Mouse (Mus musculus): ENCODE data around the gene Cacna2d1. TPM values are rescaled to one million over a fixed set of nuclear protein-coding genes. Genes with fewer than 3 reads are reported as not detected.

The Cacna2d1 gene
- polyA plus RNA-seq, 1 experiment from 2014 or later, result 20.2 TPM

- H3K9me3 ChIP-seq (ENCODE audit: control insufficient read depth, low read length), result no peaks in the 10 kb centered on the region
- H3K9ac ChIP-seq (ENCODE audit: low read length), result no peak overlapping the region
- H3K27ac ChIP-seq (ENCODE audit: low read depth, low read length), result no peak overlapping the region
- ATAC-seq (ENCODE audit: insufficient read depth, low FRiP score, low TSS enrichment), result no peak
- H3K27me3 ChIP-seq (ENCODE audit: control insufficient read depth, insufficient read depth, low read length), result no peaks in the 10 kb centered on the region
- 76% methylated on average over 4 of the region's 4 CpGs for WGBS
- H3K4me2 ChIP-seq (ENCODE audit: low read depth), result no peak overlapping the region
- DNase-seq (ENCODE audit: low spot score), result no peak
- H3K4me3 ChIP-seq (ENCODE audit: low read depth, low read length), result no peak overlapping the region
- no peaks in the 10 kb centered on the region for H3K36me3 ChIP-seq (ENCODE audit: control insufficient read depth, insufficient read depth, low read length)
- H3K4me1 ChIP-seq (ENCODE audit: control insufficient read depth, insufficient read depth, low read length), result no peaks in the 10 kb centered on the region
These were observed 160.9 kb downstream of the Cacna2d1 start for GRCm38 (mm10) chr5:16095345-16095744.

GRCm38 (mm10) chr5:16098766-16099165, 164.3 kb downstream of the Cacna2d1 start:
- 84% methylated on average over 2 of the region's 2 CpGs for whole genome bisulfite sequencing
- no peak overlapping the region for H3K9ac ChIP-seq (ENCODE audit: low read length)

GRCm38 (mm10) chr5:16101820-16102219, 167.3 kb downstream of the Cacna2d1 start:
- Histone ChIP-seq H3K9ac (ENCODE audit: low read length) (no peak overlapping the region), H3K4me3 (ENCODE audit: low read depth, low read length) (no peak overlapping the region), H3K27me3 (ENCODE audit: control insufficient read depth, insufficient read depth, low read length) (no peaks in the 10 kb centered on the region), H3K4me1 (ENCODE audit: control insufficient read depth, insufficient read depth, low read length) (no peaks in the 10 kb centered on the region), H3K4me2 (ENCODE audit: low read depth) (no peak overlapping the region), H3K9me3 (ENCODE audit: control insufficient read depth, low read length) (no peaks in the 10 kb centered on the region), H3K27ac (ENCODE audit: low read depth, low read length) (no peak overlapping the region), H3K36me3 (ENCODE audit: control insufficient read depth, insufficient read depth, low read length) (no peaks in the 10 kb centered on the region)
- no peak for ATAC-seq (ENCODE audit: insufficient read depth, low FRiP score, low TSS enrichment)
- DNase-seq (ENCODE audit: low spot score), result no peak
- 95% methylated on average over 1 of the region's 1 CpGs for WGBS

More at GRCm38 (mm10) chr5:16098766-16099165, 164.3 kb downstream of the Cacna2d1 start:
- Histone ChIP-seq H3K27ac (ENCODE audit: low read depth, low read length) (no peak overlapping the region), H3K9me3 (ENCODE audit: control insufficient read depth, low read length) (no peaks in the 10 kb centered on the region), H3K27me3 (ENCODE audit: control insufficient read depth, insufficient read depth, low read length) (no peaks in the 10 kb centered on the region), H3K4me3 (ENCODE audit: low read depth, low read length) (no peak overlapping the region), H3K36me3 (ENCODE audit: control insufficient read depth, insufficient read depth, low read length) (no peaks in the 10 kb centered on the region), H3K4me1 (ENCODE audit: control insufficient read depth, insufficient read depth, low read length) (no peaks in the 10 kb centered on the region), H3K4me2 (ENCODE audit: low read depth) (no peak overlapping the region)
- ATAC-seq (ENCODE audit: insufficient read depth, low FRiP score, low TSS enrichment) (no peak), DNase-seq (ENCODE audit: low spot score) (no peak)

GRCm38 (mm10) chr5:16105701-16106100, 171.2 kb downstream of the Cacna2d1 start:
- Histone ChIP-seq H3K9me3 (ENCODE audit: control insufficient read depth, low read length) (no peaks in the 10 kb centered on the region), H3K36me3 (ENCODE audit: control insufficient read depth, insufficient read depth, low read length) (no peaks in the 10 kb centered on the region), H3K9ac (ENCODE audit: low read length) (no peak overlapping the region), H3K4me1 (ENCODE audit: control insufficient read depth, insufficient read depth, low read length) (no peaks in the 10 kb centered on the region), H3K4me3 (ENCODE audit: low read depth, low read length) (no peak overlapping the region), H3K4me2 (ENCODE audit: low read depth) (no peak overlapping the region), H3K27me3 (ENCODE audit: control insufficient read depth, insufficient read depth, low read length) (no peaks in the 10 kb centered on the region), H3K27ac (ENCODE audit: low read depth, low read length) (no peak overlapping the region)
- no peak for DNase-seq (ENCODE audit: low spot score)
- 90% methylated on average over 2 of the region's 2 CpGs for WGBS
- no peak for ATAC-seq (ENCODE audit: insufficient read depth, low FRiP score, low TSS enrichment)

DNA sequence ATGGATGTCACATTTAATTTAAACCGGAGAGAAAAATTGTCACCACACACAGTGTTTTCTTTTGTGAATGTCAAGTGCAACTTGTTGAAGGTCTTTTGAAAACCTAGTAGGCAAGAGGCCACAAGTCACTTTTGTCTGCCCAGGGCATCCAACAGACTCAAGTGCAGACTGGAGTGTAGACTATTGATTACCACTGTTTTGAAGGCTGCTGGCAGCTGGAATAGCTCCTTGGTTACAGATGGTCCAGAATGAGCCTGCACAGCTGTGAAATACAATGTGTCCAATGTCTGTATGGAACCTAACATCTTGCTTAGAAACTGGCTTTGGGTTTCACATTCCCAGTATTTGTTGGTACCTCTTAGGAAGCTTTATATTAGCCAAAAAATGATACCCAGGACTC, 176.2 kb downstream of the Cacna2d1 start:
- no peaks in the 10 kb centered on the region for H3K36me3 ChIP-seq (ENCODE audit: control insufficient read depth, insufficient read depth, low read length)
- no peak overlapping the region for H3K4me2 ChIP-seq (ENCODE audit: low read depth)
- no peak overlapping the region for H3K27ac ChIP-seq (ENCODE audit: low read depth, low read length)
- H3K4me3 ChIP-seq (ENCODE audit: low read depth, low read length), result no peak overlapping the region
- H3K9ac ChIP-seq (ENCODE audit: low read length), result no peak overlapping the region
- WGBS, result 85% methylated on average over 1 of the region's 1 CpGs
- DNase-seq (ENCODE audit: low spot score) (no peak), ATAC-seq (ENCODE audit: insufficient read depth, low FRiP score, low TSS enrichment) (no peak)
- no peaks in the 10 kb centered on the region for H3K9me3 ChIP-seq (ENCODE audit: control insufficient read depth, low read length)
- no peaks in the 10 kb centered on the region for H3K27me3 ChIP-seq (ENCODE audit: control insufficient read depth, insufficient read depth, low read length)
- H3K4me1 ChIP-seq (ENCODE audit: control insufficient read depth, insufficient read depth, low read length), result no peaks in the 10 kb centered on the region

GRCm38 (mm10) chr5:16113879-16114278, 179.4 kb downstream of the Cacna2d1 start:
- H3K27ac ChIP-seq (ENCODE audit: low read depth, low read length), result no peak overlapping the region
- H3K36me3 ChIP-seq (ENCODE audit: control insufficient read depth, insufficient read depth, low read length), result no peaks in the 10 kb centered on the region
- no peak overlapping the region for H3K4me3 ChIP-seq (ENCODE audit: low read depth, low read length)
- WGBS, result 80% methylated on average over 1 of the region's 1 CpGs
- no peaks in the 10 kb centered on the region for H3K9me3 ChIP-seq (ENCODE audit: control insufficient read depth, low read length)
- H3K27me3 ChIP-seq (ENCODE audit: control insufficient read depth, insufficient read depth, low read length), result no peaks in the 10 kb centered on the region
- DNase-seq (ENCODE audit: low spot score) (no peak), ATAC-seq (ENCODE audit: insufficient read depth, low FRiP score, low TSS enrichment) (no peak)
- no peaks in the 10 kb centered on the region for H3K4me1 ChIP-seq (ENCODE audit: control insufficient read depth, insufficient read depth, low read length)
- H3K4me2 ChIP-seq (ENCODE audit: low read depth), result no peak overlapping the region
- no peak overlapping the region for H3K9ac ChIP-seq (ENCODE audit: low read length)

DNA sequence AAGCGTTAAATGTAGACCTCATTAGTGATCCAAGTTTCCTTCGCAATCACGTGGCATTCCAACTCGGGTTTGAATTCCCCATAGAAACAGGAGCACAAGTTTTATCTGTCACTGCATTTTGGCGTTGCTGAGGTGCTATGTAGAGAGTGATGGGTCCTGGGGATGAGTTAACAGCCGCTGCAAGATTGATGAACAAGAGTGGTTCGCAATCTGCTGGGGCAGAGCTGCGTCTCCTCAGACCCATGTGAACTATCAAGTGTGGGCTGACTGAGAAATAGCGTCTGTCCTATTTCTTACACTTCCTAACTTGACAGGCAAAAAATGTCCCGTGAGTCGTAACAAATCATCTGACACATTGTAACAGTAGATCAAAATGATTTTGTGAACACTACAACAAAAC, 186.8 kb downstream of the Cacna2d1 start:
- no peaks in the 10 kb centered on the region for H3K9me3 ChIP-seq (ENCODE audit: control insufficient read depth, low read length)
- H3K4me1 ChIP-seq (ENCODE audit: control insufficient read depth, insufficient read depth, low read length), result no peaks in the 10 kb centered on the region
- ATAC-seq (ENCODE audit: insufficient read depth, low FRiP score, low TSS enrichment) (no peak), DNase-seq (ENCODE audit: low spot score) (no peak)
- H3K27me3 ChIP-seq (ENCODE audit: control insufficient read depth, insufficient read depth, low read length), result no peaks in the 10 kb centered on the region
- no peak overlapping the region for H3K27ac ChIP-seq (ENCODE audit: low read depth, low read length)
- no peak overlapping the region for H3K4me2 ChIP-seq (ENCODE audit: low read depth)
- 81% methylated on average over 11 of the region's 11 CpGs for WGBS
- no peak overlapping the region for H3K4me3 ChIP-seq (ENCODE audit: low read depth, low read length)
- H3K9ac ChIP-seq (ENCODE audit: low read length), result no peak overlapping the region
- H3K36me3 ChIP-seq (ENCODE audit: control insufficient read depth, insufficient read depth, low read length), result no peaks in the 10 kb centered on the region

GRCm38 (mm10) chr5:16122110-16122509, 187.6 kb downstream of the Cacna2d1 start:
- H3K9ac ChIP-seq (ENCODE audit: low read length), result no peak overlapping the region
- ATAC-seq (ENCODE audit: insufficient read depth, low FRiP score, low TSS enrichment), result no peak
- H3K4me1 ChIP-seq (ENCODE audit: control insufficient read depth, insufficient read depth, low read length), result no peaks in the 10 kb centered on the region
- H3K36me3 ChIP-seq (ENCODE audit: control insufficient read depth, insufficient read depth, low read length), result no peaks in the 10 kb centered on the region
- no peak overlapping the region for H3K27ac ChIP-seq (ENCODE audit: low read depth, low read length)
- H3K9me3 ChIP-seq (ENCODE audit: control insufficient read depth, low read length), result no peaks in the 10 kb centered on the region
- 94% methylated on average over 6 of the region's 6 CpGs for whole genome bisulfite sequencing
- no peak for DNase-seq (ENCODE audit: low spot score)
- no peak overlapping the region for H3K4me3 ChIP-seq (ENCODE audit: low read depth, low read length)
- no peaks in the 10 kb centered on the region for H3K27me3 ChIP-seq (ENCODE audit: control insufficient read depth, insufficient read depth, low read length)
- no peak overlapping the region for H3K4me2 ChIP-seq (ENCODE audit: low read depth)

DNA sequence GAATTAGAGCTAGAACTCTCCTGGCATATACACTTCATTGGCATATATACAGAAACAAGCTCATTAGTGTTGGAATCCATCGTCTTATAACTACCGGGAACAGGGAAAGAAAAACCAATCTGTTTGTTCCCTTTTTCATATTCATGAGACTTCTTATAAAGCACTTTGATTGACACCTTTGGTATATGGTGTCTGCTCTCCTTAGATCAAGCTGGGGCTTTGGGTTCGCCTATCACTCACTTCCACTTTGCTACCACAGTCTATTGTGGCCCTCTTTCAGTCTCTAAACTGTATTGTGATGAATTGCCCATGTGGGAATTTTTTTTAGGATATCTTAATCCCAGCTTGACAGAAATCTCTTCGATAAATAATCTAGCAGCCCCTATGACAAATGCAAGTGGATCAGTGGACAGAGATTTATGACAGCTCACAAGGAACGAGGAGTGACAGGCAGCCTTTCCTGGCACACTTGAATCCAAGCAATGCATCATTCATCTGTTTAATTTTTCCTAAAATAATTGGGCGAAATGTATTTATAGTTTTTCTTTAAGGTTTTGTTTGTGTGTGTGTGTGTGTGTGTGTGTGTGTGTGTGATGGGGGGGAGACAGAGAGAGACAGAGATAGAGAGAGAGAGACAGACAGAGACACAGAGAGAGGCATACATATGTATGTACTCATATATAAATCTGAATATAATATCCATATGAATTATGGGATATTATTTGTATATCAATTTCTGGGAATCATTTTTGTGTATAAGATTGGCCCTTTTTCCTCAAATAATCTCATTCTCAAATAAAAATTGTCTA, 200.0 kb downstream of the Cacna2d1 start:
- H3K4me2 ChIP-seq (ENCODE audit: low read depth), result no peak overlapping the region
- DNase-seq (ENCODE audit: low spot score) (no peak), ATAC-seq (ENCODE audit: insufficient read depth, low FRiP score, low TSS enrichment) (no peak)
- H3K4me1 ChIP-seq (ENCODE audit: control insufficient read depth, insufficient read depth, low read length), result no peaks in the 10 kb centered on the region
- no peaks in the 10 kb centered on the region for H3K36me3 ChIP-seq (ENCODE audit: control insufficient read depth, insufficient read depth, low read length)
- H3K27me3 ChIP-seq (ENCODE audit: control insufficient read depth, insufficient read depth, low read length), result no peaks in the 10 kb centered on the region
- H3K9me3 ChIP-seq (ENCODE audit: control insufficient read depth, low read length), result no peaks in the 10 kb centered on the region
- H3K27ac ChIP-seq (ENCODE audit: low read depth, low read length), result no peak overlapping the region
- 73% methylated on average over 6 of the region's 6 CpGs for WGBS
- H3K4me3 ChIP-seq (ENCODE audit: low read depth, low read length), result no peak overlapping the region
- no peak overlapping the region for H3K9ac ChIP-seq (ENCODE audit: low read length)

All from neural tube, embryonic 11.5 days (tissue).